Mouse (Mus musculus) CH12.LX (cell line): ENCODE measurements around the gene Epb41l1.

Source experiments
- CTCF ChIP-seq, 2 experiments: IDR thresholded peaks in 1 of 2; conservative IDR thresholded peaks in 1 of 2; 2 replicates each; pipeline ENCODE4 v1.5.1; 2011 to 2012; ENCODE audit warnings: low read depth in 2 of 2, low read length in 2 of 2, improper control_type of control experiment in 1 of 2, inconsistent platforms in 1 of 2, mild to moderate bottlenecking in 1 of 2, moderate library complexity in 1 of 2
- E2F4 ChIP-seq: IDR thresholded peaks from 2 replicates; pipeline ENCODE4 v1.6.1; 2011; ENCODE audit warnings: low read depth, low read length, improper control_type of control experiment; ENCODE audit not compliant: insufficient replicate concordance
- ETS1 ChIP-seq: conservative IDR thresholded peaks from 2 replicates; pipeline ENCODE4 v1.6.1; 2012; ENCODE audit warnings: low read depth, mild to moderate bottlenecking, inconsistent platforms, low read length, improper control_type of control experiment, moderate library complexity
- JUND ChIP-seq: conservative IDR thresholded peaks from 2 replicates; pipeline ENCODE4 v1.6.1; 2011; ENCODE audit warnings: low read depth, low read length, improper control_type of control experiment
- MAZ ChIP-seq: IDR thresholded peaks from 2 replicates; pipeline ENCODE4 v1.6.1; 2012; ENCODE audit warnings: low read depth, mild to moderate bottlenecking, inconsistent platforms, low read length, improper control_type of control experiment, moderate library complexity
- NRF1 ChIP-seq: IDR thresholded peaks from 2 replicates; pipeline ENCODE4 v1.6.1; 2014; ENCODE audit warnings: low read depth, mild to moderate bottlenecking, inconsistent platforms, low read length, improper control_type of control experiment, moderate library complexity
- POLR2A ChIP-seq: IDR thresholded peaks from 2 replicates; pipeline ENCODE4 v1.6.1; 2011; ENCODE audit warnings: low read depth, mild to moderate bottlenecking, improper control_type of control experiment, low read length
- SMC3 ChIP-seq: IDR thresholded peaks from 2 replicates; pipeline ENCODE4 v1.6.1; 2011; ENCODE audit warnings: low read depth, low read length, improper control_type of control experiment
- TBP ChIP-seq: conservative IDR thresholded peaks from 2 replicates; pipeline ENCODE4 v1.6.1; 2011; ENCODE audit warnings: low read depth, low read length, improper control_type of control experiment
- USF1 ChIP-seq: IDR thresholded peaks from 2 replicates; pipeline ENCODE4 v1.6.1; 2014; ENCODE audit warnings: low read depth, mild to moderate bottlenecking, inconsistent platforms, low read length, improper control_type of control experiment
- ZC3H11A ChIP-seq: IDR thresholded peaks from 2 replicates; pipeline ENCODE4 v1.6.1; 2012; ENCODE audit warnings: low read depth, mild to moderate bottlenecking, inconsistent platforms, low read length, improper control_type of control experiment
- ZNF384 ChIP-seq: IDR thresholded peaks from 2 replicates; pipeline ENCODE4 v1.6.1; 2012; ENCODE audit warnings: low read depth, low read length, improper control_type of control experiment, inconsistent platforms

DNA sequence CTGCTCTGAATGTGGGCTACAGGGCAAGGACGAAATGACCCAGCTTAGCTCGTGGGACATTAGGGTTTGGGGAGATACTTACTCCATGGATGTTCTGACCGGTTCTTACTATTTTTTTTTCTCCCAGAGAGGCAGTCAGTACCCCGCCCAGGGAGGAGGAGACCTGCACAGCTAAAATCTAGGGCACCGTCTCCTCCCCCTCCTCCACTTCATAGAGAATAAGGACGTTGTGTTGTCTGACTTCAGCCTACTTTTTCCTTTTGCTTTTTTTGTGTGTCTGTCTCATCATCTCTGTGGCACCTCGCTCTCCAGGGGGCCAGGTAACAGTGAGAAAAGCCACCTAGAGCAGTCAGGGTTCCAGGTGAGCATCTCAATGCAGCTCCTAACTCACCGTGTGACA is 121.7 kb downstream of the Epb41l1 start:
- no peak for TF ChIP-seq ETS1
- no peak for TF ChIP-seq TBP
- no peak for TF ChIP-seq CTCF (conservative IDR thresholded peaks at IDR 0.05 in 1 of 2, IDR thresholded peaks at IDR 0.05 in 1 of 2; ENCODE audit: low read depth in 2 of 2, low read length in 2 of 2)
- TF ChIP-seq SMC3: no peak
- TF ChIP-seq ZNF384: no peak
- no peak for TF ChIP-seq NRF1
- TF ChIP-seq POLR2A: no peak
- TF ChIP-seq USF1: no peak
- no peak for TF ChIP-seq E2F4
- no peak for TF ChIP-seq JUND
- no peak for TF ChIP-seq ZC3H11A
- TF ChIP-seq MAZ: no peak
